Mouse (Mus musculus) retina, embryonic 14.5 days (tissue): ENCODE data around the gene Tenm4.

Experiments
- DNase-seq: peaks from one replicate; pipeline ENCODE4 v3.0.0-alpha.2; 2015; ENCODE audit warnings: low spot score

Tenm4 gene

DNA sequence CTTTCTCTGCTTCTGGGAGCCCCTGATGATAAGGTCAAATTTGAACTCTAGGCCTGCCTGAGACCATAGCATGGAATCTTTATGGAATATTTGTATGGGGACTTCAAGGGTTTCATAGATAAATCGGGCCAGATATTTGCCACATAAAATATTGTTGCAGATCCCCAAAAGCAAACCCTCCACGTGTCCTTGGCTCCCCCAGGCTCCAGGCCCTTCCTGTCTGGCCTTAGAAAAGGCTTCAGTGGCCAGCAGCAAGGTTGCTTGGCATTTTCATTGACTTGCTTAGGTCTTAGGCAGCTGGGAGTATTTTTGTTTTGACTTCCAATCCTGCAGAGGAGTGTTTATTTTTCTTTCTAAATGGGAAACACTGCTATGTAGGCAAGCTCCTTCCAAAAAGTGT is 477.6 kb downstream of the Tenm4 start:
- no peak for DNase-seq

DNA sequence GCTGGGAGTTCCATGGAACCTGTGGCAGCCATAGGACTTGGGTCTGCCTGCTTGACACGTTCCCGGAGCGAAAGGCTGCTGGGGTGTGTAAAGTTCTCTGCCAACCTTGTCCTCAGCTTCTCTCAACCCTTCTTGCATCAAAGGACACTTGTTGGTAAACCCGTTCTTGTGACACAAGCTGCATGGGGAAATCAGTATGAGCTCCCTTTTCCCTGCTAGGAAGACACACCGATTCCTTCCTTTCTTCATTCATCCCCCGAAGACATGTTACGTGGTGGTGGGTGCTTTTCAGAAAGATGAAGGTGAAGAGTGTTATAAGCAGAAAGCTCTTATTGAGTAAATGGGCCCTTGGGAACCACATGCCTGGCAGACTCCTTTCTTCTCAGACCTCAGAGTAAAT is 478.1 kb downstream of the Tenm4 start:
- no peak for DNase-seq

DNA sequence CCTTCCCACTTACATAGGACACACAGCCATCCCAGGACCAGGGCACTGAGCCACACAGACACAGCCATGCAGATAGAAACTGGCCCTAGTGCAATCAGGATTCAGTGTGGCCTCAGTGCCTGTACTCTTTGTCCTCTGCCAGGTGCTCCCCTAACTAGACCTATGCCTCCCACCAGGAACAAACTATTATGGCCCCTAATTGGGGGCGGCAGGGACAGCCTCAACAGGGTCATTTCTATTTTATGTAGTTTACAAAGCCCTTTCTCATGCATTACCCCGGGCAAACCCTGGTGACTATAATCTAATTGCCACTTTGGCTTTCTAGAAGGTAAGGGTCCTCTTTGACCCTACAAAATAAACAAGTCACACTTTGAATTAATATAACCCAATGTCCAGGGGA is 479.4 kb downstream of the Tenm4 start:
- no peak for DNase-seq

DNA sequence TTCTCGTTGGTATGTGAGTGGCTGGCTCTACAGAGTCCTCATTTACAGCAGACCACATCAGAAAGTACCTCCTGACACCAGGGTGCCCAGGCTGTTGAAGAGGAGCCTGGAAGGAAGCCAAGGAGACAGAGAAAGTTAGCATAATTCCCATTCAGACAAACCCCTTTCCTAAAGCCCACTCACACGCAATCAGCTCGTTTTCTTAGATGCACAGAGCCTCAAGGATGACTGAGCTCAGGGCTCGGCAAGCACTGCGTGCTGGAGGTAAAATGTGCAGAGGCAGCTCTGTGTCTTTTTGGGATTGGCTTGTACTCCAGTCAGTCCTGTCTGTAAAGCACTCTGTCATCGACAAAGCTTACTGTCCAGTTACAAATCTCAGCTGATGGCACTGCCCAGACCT is 480.0 kb downstream of the Tenm4 start:
- no peak for DNase-seq

DNA sequence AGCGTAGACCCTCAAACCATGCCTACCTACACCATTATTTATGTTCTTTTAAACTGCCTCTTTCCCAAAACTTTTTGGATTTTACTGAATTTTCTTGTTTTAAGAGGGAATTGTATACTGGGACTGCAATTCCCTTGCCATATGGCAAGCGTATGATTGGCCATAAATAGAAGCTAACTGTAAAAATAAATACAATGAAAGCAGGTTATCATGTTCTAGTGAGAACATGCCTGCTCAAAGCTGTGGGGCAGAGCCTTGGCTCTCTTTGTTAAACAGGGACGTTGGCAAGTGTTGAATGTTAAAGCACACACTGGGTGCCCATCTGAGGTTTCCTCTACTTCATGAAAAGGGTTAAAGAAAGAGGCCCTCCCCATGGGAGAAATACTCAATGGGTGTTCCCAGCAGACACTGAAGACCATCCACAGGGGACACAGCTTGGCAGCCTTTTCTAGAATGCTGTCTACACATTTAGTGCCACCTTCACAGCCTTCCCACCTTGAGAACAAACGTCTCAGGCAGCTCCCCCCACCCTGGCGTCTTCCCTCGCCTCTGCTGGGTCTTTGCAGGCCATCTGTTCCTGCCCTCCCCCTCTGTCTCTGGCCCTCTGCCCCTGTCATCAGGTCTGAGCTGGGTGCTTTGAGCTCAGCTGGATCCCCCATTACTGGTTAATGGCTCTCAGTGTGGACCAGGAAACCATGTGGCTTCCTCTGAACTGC is 480.7 kb downstream of the Tenm4 start:
- DNase-seq = peak; percentile 49

DNA sequence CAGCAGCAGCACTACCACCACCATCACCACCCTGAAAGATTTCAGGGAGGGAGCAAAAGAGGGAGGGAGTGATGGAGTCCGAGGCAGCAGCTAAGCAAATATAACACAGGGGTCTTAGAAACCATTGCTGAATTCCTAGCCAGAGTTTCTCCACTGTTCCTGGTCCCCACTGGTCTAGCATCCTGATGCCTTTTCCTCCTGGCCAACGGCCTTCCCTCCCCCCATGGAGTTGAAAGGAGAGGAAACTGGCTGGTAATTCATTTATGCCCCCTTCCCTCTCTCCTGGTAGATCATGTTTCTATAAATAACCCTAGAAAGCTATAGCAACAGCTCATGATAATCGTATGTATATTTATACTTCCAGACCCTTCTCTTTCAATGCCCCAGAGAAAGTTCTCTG is 481.8 kb downstream of the Tenm4 start:
- DNase-seq = no peak

DNA sequence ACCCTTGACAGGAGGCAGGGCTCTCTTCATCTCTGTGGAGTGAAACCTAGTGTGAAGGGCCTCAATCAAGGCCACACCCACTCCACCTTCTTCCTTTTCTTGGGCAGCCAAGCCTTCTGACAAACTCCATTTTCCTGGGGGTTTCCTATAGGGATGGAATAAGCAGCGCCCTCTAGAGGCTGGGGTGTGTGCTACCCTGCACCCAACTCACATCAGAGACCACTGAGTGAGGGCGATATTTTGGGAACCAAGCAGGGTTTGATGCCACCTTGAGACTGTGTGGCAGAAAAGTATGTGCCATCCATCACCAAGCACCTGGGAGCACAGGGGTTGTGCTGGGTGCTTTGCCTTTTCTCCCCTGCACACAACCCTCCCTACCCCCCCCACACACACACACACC is 483.2 kb downstream of the Tenm4 start:
- DNase-seq = no peak

DNA sequence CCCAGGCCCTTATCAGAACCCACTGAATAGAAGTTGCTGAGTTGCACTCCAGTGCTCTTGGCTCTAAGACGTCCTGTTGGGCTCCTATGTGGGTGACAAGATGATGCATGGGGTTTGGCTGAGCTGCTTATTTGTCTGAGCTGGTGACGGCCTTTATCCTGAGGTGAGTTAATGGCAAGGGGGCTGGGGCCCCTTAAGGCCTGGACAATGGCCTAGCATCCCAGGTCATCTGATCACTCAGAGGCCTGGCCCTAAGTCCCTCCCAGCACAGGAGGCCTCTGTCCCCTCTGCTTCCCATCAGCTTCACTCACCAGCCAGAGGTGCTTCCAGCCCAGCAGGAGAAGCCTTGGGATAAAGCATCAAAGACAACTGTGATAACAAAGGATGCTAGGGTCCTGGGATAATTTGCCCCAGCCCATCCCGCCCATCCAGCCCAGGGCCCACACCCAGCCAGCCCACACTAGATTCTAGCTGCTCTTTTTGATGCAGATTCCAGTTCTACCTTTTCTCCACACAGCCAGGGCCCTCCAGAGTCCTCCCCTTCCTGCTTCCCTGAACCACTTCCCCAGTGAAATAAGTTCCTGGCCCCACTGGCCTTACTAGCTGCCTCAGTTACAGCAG is 484.2 kb downstream of the Tenm4 start:
- no peak for DNase-seq

DNA sequence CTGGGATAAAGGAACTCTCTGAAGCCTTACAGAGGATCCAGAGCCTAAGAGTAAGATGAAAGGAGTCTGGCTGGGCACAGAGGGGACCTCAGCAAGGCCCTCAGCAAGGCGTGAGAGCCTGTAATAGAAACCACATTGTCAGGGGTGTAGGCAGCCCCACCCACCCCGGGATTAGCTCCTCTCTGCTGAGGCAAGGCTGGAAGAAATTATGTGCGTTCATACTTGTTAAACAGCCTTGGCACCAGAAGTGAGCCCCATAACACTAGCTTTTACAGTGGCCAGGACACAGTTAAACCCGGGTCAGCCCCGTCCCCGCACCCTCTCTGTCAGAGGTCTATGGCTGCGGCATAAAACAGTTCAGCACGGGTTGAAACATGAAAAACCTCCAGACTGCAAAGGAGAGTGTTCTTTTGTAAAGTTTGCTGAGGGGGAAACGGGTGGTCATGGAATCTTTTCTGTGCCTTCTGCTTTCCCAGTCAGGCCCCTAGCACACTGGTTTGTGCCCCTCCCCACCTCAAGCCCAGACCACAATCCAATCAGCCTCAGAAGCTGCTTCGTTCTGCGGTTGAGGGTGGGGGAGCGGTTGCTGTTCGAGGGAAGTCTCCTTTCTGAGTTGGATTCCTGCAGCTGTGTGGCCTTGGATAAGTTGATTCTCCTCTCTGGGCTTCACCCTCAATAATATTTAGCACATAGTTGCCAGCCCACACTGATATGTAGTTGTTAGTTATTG is 486.2 kb downstream of the Tenm4 start:
- no peak for DNase-seq

DNA sequence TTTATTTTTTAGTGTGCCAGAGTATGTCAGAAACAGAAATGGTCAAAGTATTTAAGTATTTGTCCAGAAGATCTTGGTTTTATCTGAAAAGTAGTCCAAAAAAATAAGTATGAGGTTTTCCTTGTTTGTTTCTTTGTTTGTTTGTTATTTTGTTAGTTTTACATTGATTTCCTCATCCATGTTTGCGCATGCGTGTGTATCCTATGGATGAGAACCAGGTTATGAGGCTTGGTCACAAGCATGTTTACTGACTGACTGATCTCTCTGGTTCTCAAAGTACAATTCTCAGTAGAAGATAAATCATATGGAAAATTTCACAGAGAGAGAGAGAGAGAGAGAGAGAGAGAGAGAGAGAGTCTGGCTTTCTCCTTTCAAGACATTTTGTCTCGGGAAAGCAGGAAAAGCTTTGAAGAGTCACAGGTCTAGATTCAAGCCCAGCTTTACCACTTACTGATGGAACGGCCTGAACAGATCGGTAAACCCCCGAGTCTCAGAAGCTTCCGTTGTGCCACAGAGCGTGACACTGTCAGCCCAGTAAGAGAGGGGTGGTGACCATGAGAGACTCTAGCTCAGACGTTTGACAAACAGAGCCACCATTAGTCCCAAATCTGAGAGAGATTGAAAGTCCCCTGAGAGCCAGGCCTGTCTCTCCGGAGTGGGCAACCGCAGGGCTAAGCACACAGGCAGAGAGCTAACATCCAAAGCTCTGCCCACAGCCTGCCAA is 487.0 kb downstream of the Tenm4 start:
- no peak for DNase-seq

DNA sequence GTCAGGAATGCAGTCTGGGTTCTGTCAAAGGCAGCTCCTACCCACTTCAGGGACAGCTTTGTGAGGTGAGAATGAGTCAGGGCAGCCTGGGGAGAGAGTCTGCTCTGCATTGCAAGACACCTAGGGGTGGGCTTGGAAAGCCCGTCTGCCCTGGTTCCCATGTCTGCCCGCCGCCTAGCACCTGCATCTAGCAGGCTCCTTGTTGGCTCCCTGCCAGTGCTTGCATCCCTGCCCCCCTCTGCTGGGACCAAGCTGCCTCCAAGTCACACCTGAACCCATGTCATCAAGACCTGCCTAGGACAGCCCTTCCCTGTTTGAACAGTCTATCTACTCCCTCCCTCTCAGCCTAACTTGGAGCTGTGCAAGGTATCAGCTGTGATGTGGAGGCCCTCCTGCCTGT is 489.9 kb downstream of the Tenm4 start:
- DNase-seq = no peak

DNA sequence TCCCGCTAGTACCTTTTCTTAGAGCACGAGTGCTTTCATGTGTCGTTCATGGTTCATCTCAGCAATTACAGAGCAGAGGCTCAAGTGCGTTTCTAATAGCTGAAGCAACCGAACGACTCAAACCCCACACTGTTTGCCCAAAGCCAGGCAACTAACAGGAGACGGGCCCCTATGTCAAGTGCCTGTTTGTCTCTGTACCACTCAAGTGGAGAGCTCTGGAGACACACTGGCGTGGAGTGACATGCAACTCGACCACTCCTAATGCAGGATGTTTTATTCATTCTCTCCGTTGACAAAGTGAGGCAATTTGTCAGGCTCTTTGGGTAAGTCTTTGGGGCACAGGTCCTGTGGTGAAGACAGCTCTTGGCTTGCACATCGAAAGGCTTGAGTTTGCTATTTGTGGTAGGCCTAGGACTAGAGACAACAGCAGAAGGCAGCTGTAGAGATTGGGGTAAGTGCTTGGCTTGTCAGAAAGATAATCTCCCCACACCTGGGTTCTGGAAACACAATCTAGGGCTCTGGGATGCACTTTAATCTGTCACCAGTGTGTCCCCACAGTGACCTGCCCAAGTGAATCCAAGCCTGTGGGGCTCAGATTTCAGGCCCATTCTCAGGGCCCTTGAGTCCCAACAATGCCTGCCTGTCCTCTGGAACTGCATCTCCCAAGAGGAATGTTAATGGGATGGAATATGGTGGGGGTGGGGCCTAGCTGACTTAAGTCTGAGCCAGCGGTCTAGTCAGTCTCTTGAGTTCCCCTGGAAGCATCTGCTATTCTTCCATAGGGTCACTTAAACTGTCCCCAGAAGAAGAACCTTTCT is 490.5 kb downstream of the Tenm4 start:
- peak; percentile 72 for DNase-seq

DNA sequence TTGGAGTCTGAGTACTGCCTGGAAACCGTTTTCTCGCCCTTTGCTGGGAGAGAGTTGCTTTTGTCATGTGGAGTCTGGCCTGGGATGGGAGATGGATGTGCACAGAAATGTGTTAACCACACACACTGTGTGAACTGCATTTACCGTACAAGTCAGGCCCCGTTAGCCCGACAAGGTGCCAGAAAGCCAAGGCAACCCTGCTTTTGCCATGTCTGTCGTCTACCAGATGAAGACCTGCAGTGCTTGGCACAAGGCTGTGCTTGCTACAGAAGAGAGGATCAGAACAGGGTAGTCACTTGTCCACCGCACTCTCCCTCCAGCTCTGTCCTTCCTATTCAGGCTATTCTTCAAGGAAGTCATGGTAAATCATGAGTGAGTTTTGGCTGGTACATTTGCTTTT is 492.3 kb downstream of the Tenm4 start:
- DNase-seq = no peak

DNA sequence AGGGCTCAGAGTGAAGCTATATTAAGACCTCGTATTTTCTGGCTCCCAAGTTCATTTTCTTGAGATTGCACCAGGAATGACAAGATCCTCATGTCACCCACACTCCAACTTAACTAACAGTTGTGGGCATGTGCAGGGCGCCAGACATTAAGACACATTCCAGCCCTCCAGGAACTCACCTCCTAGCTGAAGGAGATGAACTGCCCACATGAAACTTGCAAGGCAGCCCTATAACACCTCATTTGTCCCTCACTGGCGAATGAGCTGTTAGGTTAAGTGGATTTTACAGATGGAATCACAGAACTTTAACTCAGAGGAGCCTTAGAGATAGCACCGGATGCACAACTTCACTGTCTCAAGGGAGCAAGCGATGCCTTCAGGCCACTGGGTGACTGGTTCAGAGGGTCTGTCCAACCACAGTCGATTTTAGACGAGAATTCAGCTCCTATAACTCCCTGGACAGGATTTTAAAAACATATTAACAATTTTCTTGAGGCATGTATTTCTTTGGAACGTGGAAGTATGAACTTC is 495.4 kb downstream of the Tenm4 start:
- no peak for DNase-seq

DNA sequence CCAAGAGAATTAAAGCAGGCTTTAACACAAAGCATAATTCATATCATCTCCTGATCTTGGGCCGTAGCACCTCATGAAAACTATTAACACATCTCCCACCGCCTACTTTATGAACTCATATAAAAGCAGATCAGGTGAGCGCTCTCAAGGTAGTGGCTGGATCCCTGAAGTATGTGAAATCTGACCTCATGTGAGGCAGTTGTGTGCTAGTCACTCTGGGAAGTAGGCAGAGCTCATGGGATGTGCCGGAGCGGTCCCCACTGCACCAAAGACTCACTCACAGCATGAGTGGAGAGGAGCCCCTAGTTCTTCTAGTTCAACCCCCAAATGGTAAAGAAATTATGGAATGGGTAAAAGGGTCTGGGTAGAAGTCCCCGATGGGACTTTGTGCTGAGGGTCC is 496.6 kb downstream of the Tenm4 start:
- DNase-seq = no peak

DNA sequence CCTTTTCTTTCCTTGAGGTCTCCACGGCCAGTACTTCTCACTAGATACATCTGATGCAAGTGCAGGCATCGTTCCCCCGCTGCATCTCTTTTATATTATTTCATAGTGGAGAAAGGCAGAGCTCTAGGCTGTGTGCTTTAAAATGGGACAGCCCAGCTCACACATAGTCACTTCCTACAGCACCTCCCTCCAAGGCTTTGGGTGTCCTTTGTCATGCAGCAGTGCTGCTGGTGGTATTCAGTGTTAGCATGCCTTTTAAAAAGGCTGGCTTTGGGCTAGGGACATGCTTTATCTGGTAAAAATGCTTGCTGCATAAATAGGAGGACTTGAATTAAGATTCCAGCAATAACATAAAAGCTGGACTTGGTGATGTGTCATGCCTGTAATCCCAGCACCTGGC is 499.0 kb downstream of the Tenm4 start:
- DNase-seq = no peak

DNA sequence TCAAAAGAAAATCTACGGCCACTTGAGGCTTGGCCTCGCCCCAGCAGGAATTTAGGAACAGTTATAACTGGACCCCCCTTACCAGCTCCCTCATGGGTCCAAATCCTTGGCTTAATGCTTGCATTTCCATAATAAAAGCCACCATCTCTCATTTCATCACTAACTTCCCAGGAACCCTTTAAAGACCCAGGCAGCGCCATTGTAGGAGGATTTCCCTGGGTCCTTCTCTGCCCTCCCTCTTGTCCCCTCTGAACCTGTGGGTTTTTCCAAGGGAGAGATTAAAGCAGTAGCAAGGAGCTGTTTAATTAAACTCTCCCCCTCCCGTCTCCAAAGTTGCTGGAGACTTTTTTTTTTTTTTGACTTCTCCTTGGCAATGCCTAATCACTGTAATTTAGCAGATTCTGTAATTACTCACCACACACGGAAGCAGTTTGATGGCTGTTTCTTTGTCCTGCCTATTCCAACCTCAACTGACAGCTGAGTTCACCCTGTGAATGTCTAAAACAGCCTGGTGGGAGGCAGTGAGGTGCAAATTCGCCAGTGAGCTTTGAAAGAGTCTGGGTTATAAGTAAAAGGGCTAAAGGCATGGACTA is 501.4 kb downstream of the Tenm4 start:
- DNase-seq = peak; percentile 47

DNA sequence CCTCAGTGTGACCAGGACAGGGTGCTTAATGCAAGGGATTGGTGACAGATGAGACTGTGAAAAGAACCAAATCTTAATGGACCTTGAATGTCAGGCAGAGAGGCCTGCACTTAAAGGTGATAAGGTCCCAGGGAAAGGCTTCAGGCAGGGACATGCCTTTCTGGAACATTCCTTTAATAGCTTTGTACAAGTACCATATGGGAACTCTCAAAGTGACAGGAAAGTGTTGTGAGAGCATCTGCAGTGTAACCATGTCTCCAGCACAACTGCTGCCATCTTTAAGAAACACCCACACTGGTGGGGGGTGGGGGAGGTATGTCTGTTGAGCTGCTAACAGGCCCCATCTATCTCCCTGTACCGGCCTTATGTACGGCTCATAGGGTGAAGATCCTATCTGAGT is 506.0 kb downstream of the Tenm4 start:
- DNase-seq = no peak

DNA sequence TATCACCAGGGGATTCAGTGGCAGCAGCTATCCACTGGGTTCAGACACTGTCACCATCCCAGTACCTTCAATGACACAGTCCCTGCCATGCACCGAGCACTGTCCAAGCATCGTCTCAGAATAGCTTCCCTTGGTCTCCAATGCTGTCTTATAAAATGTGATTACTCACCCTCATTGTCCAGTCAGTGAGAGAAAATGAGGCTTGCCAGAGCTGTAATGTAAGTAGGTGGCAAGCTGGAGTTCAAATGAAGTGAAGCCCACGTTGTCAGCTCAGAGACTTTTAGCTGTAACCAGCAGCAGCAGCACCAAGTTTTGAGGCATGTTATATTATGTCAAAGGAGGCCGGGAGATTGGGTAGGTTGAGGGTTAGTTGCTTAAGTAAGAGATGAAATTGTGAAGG is 507.2 kb downstream of the Tenm4 start:
- DNase-seq = no peak

DNA sequence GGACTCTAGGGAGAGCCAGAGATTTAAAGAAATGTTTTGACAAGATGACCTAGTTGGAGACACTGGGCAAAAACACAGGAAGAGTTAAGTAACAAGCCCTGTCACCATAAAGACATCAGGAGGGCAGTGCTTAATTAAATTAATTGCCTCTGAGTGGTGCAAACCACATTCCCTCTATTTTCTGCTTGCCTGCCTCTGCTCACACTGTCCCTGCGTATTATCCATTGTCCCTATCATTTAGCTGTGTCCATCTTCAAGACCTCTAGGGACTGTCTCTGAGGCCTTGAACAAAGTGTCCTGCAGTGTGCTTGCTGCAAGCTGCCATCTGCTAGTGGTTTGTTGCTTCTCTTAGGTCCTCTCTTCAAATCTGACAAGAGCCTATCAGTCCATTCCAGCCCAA is 508.7 kb downstream of the Tenm4 start:
- peak; percentile 88 for DNase-seq

DNA sequence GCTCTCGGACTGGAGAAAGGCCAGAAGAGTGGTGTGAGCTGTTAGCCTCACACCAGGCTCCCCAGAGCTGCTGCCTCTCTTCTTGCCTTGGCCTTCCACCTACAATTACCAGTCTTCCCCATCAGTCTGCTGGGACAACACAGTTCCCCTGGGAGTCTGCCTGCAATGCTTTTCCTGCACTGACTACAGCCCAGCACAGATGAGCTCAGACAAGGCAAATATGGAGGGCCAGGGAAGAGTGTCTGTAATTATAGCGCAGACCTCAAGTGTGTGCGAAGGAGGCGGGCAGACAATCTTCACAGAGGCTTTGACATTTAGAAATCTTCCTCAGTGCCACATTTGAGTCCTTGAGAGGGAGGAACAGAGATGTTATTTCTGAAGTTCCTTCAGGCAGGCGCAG is 509.4 kb downstream of the Tenm4 start:
- no peak for DNase-seq
